ENCODE assay signal across 21 mouse cellular contexts in the genomic region with DNA sequence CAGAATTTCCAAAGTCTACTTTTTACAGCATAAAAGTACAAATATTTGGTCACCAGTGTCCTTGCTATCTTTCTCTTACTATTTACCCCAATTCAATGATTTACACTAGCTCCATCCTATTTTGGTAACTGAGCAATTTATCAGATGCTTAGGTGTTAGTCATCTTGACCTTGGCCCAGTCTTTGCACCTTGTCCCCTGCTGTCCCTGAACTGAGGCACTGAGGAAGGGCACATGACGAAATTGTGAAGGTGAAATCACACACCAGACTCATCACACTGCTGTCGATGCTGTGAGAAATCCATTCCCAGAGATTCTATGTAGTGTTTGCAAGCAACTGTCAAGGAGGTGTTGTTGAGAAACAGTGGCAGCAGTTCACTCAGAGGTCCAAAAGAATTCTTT.
A peak's percentile ranks its signal among the peaks of the same experiment; 100 is the strongest.
DNase-seq lines count a peak whose midpoint lies in the region; ATAC-seq lines count a peak whose summit lies in the region.
"Had no signal": no experiment of that assay in that cellular context is flagged by ENCODE, and none has a peak within 500 bp of the region (broad histone marks: within the 10 kb centered on the region; RNA-seq: fewer than 3 reads in every experiment).

No protein-coding gene starts in this region.

- peaks cover 3% of the 10 kb centered on the region; the same call in 1 of the 2 replicates for H3K4me1 ChIP-seq in forebrain, embryonic 14.5 days (ENCODE audit: control insufficient read depth, insufficient read depth, low read length)
- H3K4me1 ChIP-seq in forebrain, embryonic 11.5 days (replicated peaks; ENCODE audit: control insufficient read depth, insufficient read depth, low read length) = no peaks in the 10 kb centered on the region
- H3K4me1 ChIP-seq: embryonic facial prominence, embryonic 12.5 days had no signal

- H3K4me3 ChIP-seq in forebrain, embryonic 14.5 days (ENCODE audit: low read depth, low read length) = no peak overlapping the region
- H3K4me3 ChIP-seq in forebrain, embryonic 11.5 days (ENCODE audit: low read depth, low read length) = no peak overlapping the region
- H3K4me3 ChIP-seq: embryonic facial prominence, embryonic 12.5 days; forebrain, embryonic 13.5 days; heart, embryonic 13.5 days had no signal

- H3K27ac ChIP-seq in forebrain, embryonic 14.5 days (ENCODE audit: low read depth, low read length) = no peak overlapping the region
- no peak overlapping the region for H3K27ac ChIP-seq in forebrain, embryonic 11.5 days (ENCODE audit: low read depth, low read length)
- H3K27ac ChIP-seq: embryonic facial prominence, embryonic 12.5 days; forebrain, embryonic 13.5 days; heart, embryonic 13.5 days; hindbrain, postnatal 0 days had no signal

- WGBS in forebrain, embryonic 14.5 days = 15% methylated on average over 2 of the region's 2 CpGs
- 33% methylated on average over 2 of the region's 2 CpGs for WGBS in forebrain, embryonic 11.5 days

- H3K36me3 ChIP-seq in forebrain, embryonic 14.5 days (ENCODE audit: control insufficient read depth, insufficient read depth, low read length) = no peaks in the 10 kb centered on the region
- H3K36me3 ChIP-seq in forebrain, embryonic 11.5 days (ENCODE audit: control insufficient read depth, insufficient read depth, low read length) = no peaks in the 10 kb centered on the region
- H3K36me3 ChIP-seq: embryonic facial prominence, embryonic 12.5 days; G1E; heart, embryonic 13.5 days had no signal

- peak; percentile 7; the same call in 1 of the 2 replicates for ATAC-seq in forebrain, embryonic 14.5 days
- no peak for ATAC-seq in forebrain, embryonic 11.5 days (replicated peaks; ENCODE audit: low FRiP score)
- ATAC-seq: CD4-positive, CD25-positive, alpha-beta regulatory T cell, adult 4 months; forebrain, embryonic 13.5 days; hindbrain, postnatal 0 days had no signal

- no peak overlapping the region for H3K9ac ChIP-seq in forebrain, embryonic 14.5 days (ENCODE audit: low read length)
- H3K9ac ChIP-seq in forebrain, embryonic 11.5 days (ENCODE audit: low read length) = no peak overlapping the region
- H3K9ac ChIP-seq: embryonic facial prominence, embryonic 12.5 days; forebrain, embryonic 13.5 days; heart, embryonic 13.5 days had no signal

- no peak overlapping the region for H3K4me2 ChIP-seq in forebrain, embryonic 14.5 days (ENCODE audit: low read length)
- no peak overlapping the region for H3K4me2 ChIP-seq in forebrain, embryonic 11.5 days (ENCODE audit: low read depth, low read length, severe bottlenecking)
- H3K4me2 ChIP-seq: embryonic facial prominence, embryonic 12.5 days; forebrain, embryonic 13.5 days; heart, embryonic 13.5 days had no signal

- no peaks in the 10 kb centered on the region for H3K27me3 ChIP-seq in forebrain, embryonic 14.5 days (replicated peaks; ENCODE audit: control insufficient read depth, insufficient read depth, low read length)
- no peaks in the 10 kb centered on the region for H3K27me3 ChIP-seq in forebrain, embryonic 11.5 days (ENCODE audit: control insufficient read depth, insufficient read depth, low read length)
- H3K27me3 ChIP-seq: embryonic facial prominence, embryonic 12.5 days; forebrain, embryonic 13.5 days; heart, embryonic 13.5 days had no signal

- no peaks in the 10 kb centered on the region for H3K9me3 ChIP-seq in forebrain, embryonic 14.5 days (replicated peaks; ENCODE audit: control insufficient read depth, low read length)
- no peaks in the 10 kb centered on the region for H3K9me3 ChIP-seq in forebrain, embryonic 11.5 days (ENCODE audit: control insufficient read depth, low read length)
- H3K9me3 ChIP-seq: embryonic facial prominence, embryonic 12.5 days; forebrain, embryonic 13.5 days; G1E; heart, embryonic 13.5 days had no signal

- DNase-seq in forebrain, embryonic 14.5 days (ENCODE audit: low spot score) = peak; percentile 24
- no peak for DNase-seq in forebrain, embryonic 11.5 days (ENCODE audit: low spot score)
- peak; percentile 17 for DNase-seq in 416B (ENCODE audit: low read depth)
- peak; percentile 5 for DNase-seq in R1 (ENCODE audit: low read depth, low spot score)
- DNase-seq in adrenal gland, postnatal 36 days = peak; percentile 28 to 37
- no peak for DNase-seq in lung, postnatal 25 days (ENCODE audit: low spot score)
- DNase-seq in spleen, postnatal 36 days (ENCODE audit: low spot score in 2 of 2) = no peak
- DNase-seq: B cell, adult 2 months; cerebellum, adult 11-12 months; cerebellum, adult 9-10 months; cerebellum, postnatal 25 days; gastrocnemius, postnatal 36 days; heart, adult 11 months; heart, postnatal 36 days; kidney, adult 11 months had no signal

Comparison
In these comparisons a context has a peak if more than half of its experiments do, and no peak if none do; other contexts are left out.
1. DNase-seq: peak in forebrain, embryonic 14.5 days (single experiment), 416B (single experiment), R1 (single experiment) and adrenal gland, postnatal 36 days (2 of 2); none in forebrain, embryonic 11.5 days (single experiment), lung, postnatal 25 days (single experiment) and spleen, postnatal 36 days (0 of 2).